Mouse (Mus musculus) bone marrow macrophage, adult 2 months (primary cell): ENCODE measurements around the gene Tmc8. TPM values are rescaled to one million over a fixed set of nuclear protein-coding genes. Genes with fewer than 3 reads are reported as not detected.
A peak's percentile ranks its signal among the peaks of the same experiment; 100 is the strongest.

Experiments used
- H3K27ac ChIP-seq: 2 replicates; pipeline ENCODE4 v1.5.1; 2012; ENCODE audit warnings: low read depth, low read length; ENCODE audit not compliant: insufficient read depth
- H3K4me1 ChIP-seq: 2 replicates; pipeline ENCODE4 v1.6.1; 2012; ENCODE audit warnings: low read length; ENCODE audit not compliant: control insufficient read depth, insufficient read depth
- H3K4me3 ChIP-seq: 2 replicates; pipeline ENCODE4 v1.5.1; 2012; ENCODE audit warnings: mild to moderate bottlenecking, low read length, moderate library complexity; ENCODE audit not compliant: insufficient read depth
- CTCF ChIP-seq: IDR thresholded peaks from 2 replicates; pipeline ENCODE4 v1.5.1; 2012; ENCODE audit warnings: low read depth, mild to moderate bottlenecking, low read length, moderate library complexity
- POLR2A ChIP-seq: IDR thresholded peaks from 2 replicates; pipeline ENCODE4 v1.6.1; 2012; ENCODE audit warnings: mild to moderate bottlenecking, low read depth, low read length, borderline replicate concordance
- polyA plus RNA-seq: library from polyadenylated mRNA; stranded (reverse); fragments of >200 nt; gene quantifications from 2 replicates; pipeline ENCODE4 v1.2.4, GENCODE M21; 2012; ENCODE audit not compliant: missing spikeins, insufficient read depth, insufficient read length

Gene Tmc8
- polyA plus RNA-seq, 1 experiment: 2.7 TPM

GRCm38 (mm10) chr11:117794035-117794551 is 12.2 kb downstream of the Tmc8 start:
- Histone ChIP-seq H3K4me1 (peaks cover 10% of the 10 kb centered on the region), H3K27ac (no peak overlapping the region), H3K4me3 (no peak overlapping the region)
- no peak for TF ChIP-seq POLR2A
- TF ChIP-seq CTCF: no peak

GRCm38 (mm10) chr11:117796954-117797353 is 15.1 kb downstream of the Tmc8 start:
- Histone ChIP-seq H3K4me1 (peaks cover 14% of the 10 kb centered on the region), H3K4me3 (no peak overlapping the region), H3K27ac (no peak overlapping the region)
- TF ChIP-seq POLR2A (no peak), CTCF (no peak)

- no peak within 1 kb of the TSS for H3K27ac ChIP-seq
- peaks cover 14% of the 10 kb centered on the region for H3K4me1 ChIP-seq
- H3K4me3 ChIP-seq: no peak within 1 kb of the TSS
- no peak for TF ChIP-seq CTCF
- no peak for TF ChIP-seq POLR2A
Measured at GRCm38 (mm10) chr11:117797511-117798159, 15.8 kb downstream of the Tmc8 start, which contains the start of gene 6030468B19Rik. 6030468B19Rik (plus strand) TSS chr11:117797660.

DNA sequence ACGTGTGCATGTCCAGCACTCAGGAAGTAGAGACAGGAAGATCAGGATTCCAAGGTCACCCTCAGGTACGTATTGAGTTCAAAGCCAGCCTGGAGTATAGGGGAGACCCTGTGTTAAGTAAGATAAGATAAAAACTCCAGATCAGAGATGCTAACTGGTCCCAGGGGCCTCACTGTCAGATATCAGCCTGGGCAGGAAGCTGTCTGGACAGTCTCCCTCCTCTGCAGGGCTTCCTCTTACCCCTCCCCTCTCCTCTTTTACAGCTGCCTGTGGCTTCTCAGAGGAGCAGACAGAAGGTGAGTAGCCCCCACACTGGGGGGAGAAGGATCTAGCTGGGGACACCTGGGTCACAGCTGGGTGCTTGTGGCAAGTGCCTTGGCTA is 16.3 kb downstream of the Tmc8 start:
- TF ChIP-seq POLR2A: no peak
- no peak for TF ChIP-seq CTCF
- H3K27ac ChIP-seq: no peak overlapping the region
- peaks cover 17% of the 10 kb centered on the region for H3K4me1 ChIP-seq
- H3K4me3 ChIP-seq: no peak overlapping the region

- H3K27ac ChIP-seq: no peak overlapping the region
- peaks cover 24% of the 10 kb centered on the region for H3K4me1 ChIP-seq
- TF ChIP-seq POLR2A (no peak), CTCF (no peak)
- no peak overlapping the region for H3K4me3 ChIP-seq
Measured at GRCm38 (mm10) chr11:117799174-117799573, 17.3 kb downstream of the Tmc8 start.

DNA sequence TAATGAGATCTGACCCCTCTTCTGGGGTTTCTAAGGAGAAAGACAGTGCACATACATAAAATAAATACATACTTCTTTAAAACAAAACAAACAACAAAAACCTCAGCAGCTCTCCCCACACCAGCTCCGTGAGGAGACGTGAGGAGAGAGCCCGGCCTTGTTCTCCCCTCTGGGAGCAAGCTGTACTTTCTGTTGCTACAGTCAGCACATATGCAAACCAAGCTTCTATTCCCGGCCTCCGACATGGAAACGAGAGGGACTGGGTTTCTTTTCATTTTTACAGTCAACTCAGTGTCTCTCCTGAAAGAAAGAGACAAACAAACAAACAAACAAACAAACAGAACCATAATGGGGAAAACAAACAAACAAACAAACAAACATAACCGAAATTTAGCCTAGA is 18.2 kb downstream of the Tmc8 start:
- H3K4me1 ChIP-seq: peaks cover 24% of the 10 kb centered on the region
- no peak for TF ChIP-seq CTCF
- no peak overlapping the region for H3K4me3 ChIP-seq
- H3K27ac ChIP-seq: no peak overlapping the region

DNA sequence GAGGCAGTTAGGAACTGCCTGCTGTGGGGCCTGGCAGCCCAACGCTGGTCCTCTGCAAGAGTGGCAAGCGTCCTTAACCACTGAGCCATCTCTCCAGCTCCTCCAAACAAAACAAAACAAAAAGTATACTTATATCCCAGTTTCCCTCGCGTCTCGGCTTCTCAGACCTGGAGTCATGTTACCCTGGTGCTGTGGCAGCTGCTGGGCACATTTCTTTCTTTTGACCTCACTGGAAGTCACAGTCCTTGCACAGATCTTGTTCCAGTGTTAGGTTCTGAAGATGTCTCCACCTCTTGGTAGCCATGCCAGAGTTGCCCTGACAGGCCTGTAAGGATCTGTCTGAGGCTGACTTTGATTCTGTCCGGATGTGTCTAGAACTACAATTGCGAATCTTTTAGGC is 19.8 kb downstream of the Tmc8 start:
- Histone ChIP-seq H3K4me1 (peaks cover 24% of the 10 kb centered on the region), H3K27ac (no peak overlapping the region), H3K4me3 (no peak overlapping the region)
- TF ChIP-seq POLR2A (no peak), CTCF (no peak)

GRCm38 (mm10) chr11:117803166-117803688 is 21.4 kb downstream of the Tmc8 start:
- peak overlapping the region; percentile 49 for H3K27ac ChIP-seq
- peaks cover 21% of the 10 kb centered on the region for H3K4me1 ChIP-seq
- H3K4me3 ChIP-seq: no peak overlapping the region
- no peak for TF ChIP-seq POLR2A
- no peak for TF ChIP-seq CTCF

DNA sequence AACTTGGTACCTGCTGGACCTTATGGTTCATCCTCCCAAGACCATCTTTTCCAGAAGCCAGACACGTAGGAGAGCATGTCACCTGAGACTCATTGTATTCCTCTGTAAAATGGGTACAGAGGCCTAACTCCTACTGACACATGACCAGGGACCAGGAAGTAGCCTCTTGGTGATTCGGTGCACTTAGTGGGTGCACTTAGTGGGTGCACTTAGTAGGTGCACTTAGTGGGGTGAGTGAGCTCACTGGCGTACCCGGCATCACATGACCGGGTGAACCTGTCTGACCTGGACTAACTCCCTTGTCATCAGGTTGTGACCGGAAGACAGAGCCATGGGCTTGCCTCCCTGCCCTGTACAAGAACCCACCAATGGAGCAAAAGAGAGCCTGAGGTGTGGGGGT is 24.9 kb downstream of the Tmc8 start:
- no peak for TF ChIP-seq CTCF
- no peak for TF ChIP-seq POLR2A
- no peak overlapping the region for H3K4me3 ChIP-seq
- no peak overlapping the region for H3K27ac ChIP-seq
- peaks cover 26% of the 10 kb centered on the region for H3K4me1 ChIP-seq
